Mouse (Mus musculus): ENCODE data around the gene Gadd45gip1. TPM values are rescaled to one million over a fixed set of nuclear protein-coding genes. Genes with fewer than 3 reads are reported as not detected.

Gene Gadd45gip1
- polyA plus RNA-seq, 1 experiment from 2014 or later = 45.8 TPM

GRCm38 (mm10) chr8:84799999-84800831, 31.1 kb upstream of the Gadd45gip1 start, which contains the start of gene Nfix:
Gene Nfix (minus strand): TSS chr8:84800344.
- no peaks in the 10 kb centered on the region for H3K36me3 ChIP-seq
- H3K4me3 ChIP-seq = peak within 1 kb of the TSS; percentile 56
- WGBS = 16% methylated on average over 112 of the region's 125 CpGs
- no peaks in the 10 kb centered on the region for H3K9me3 ChIP-seq
- peaks cover 14% of the 10 kb centered on the region; the same call in 1 of the 2 replicates for H3K4me1 ChIP-seq (replicated peaks)
- H3K27ac ChIP-seq = peak within 1 kb of the TSS; percentile 62
- DNase-seq (ENCODE audit: low spot score) = peak; percentile 40
- peaks cover 98% of the 10 kb centered on the region for H3K27me3 ChIP-seq (ENCODE audit: insufficient read depth, poor library complexity, severe bottlenecking)

GRCm38 (mm10) chr8:84806031-84806430, 25.3 kb upstream of the Gadd45gip1 start:
- Histone ChIP-seq H3K36me3 (no peaks in the 10 kb centered on the region), H3K4me1 (replicated peaks) (peaks cover 16% of the 10 kb centered on the region)

DNA sequence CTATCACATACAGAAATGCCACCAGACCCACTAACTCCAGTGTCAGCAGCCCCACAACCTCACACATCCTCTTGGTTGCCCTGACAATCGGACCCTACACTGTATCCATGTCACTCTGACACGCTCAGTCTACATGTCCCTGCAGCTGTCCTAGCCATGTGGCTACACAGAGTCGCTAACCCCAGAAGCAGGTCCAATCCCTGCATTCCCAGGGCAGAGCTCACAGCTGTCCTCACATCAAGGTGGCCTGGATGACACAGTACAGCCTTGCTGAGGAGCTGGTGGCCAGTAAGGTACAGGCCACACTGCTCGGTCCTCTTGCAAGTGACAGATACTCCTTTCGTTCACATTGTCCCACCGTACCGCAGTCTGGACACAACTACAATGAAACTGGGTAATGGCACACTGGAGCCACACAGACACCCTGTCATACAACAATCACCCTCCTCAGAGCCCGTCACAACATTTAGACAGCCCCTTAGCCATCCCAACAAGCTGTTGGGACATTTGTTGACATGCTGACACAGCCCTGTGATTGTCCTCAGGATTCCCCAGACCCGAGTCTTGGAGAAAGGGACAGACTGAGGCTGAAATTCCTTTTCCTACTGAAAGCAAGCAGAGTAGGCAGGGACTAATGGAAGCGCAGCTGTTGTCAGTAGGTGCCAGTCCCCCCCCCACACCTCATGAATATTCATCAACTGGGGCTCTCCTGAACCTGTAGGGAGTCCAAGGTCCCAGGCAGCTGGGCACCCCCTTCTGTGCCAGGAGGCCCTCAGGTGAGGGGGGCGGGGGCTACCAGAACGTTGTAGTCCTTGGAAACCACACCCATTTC, 22.0 kb upstream of the Gadd45gip1 start:
- DNase-seq (ENCODE audit: low spot score) = no peak
- Histone ChIP-seq H3K4me3 (no peak overlapping the region), H3K4me1 (replicated peaks) (peaks cover 36% of the 10 kb centered on the region), H3K36me3 (no peaks in the 10 kb centered on the region), H3K27ac (no peak overlapping the region), H3K9me3 (peaks cover 6% of the 10 kb centered on the region; the same call in 1 of the 2 replicates), H3K27me3 (ENCODE audit: insufficient read depth, poor library complexity, severe bottlenecking) (peaks cover 98% of the 10 kb centered on the region)
- WGBS = 52% methylated on average over 12 of the region's 12 CpGs

More at GRCm38 (mm10) chr8:84806031-84806430, 25.3 kb upstream of the Gadd45gip1 start:
- Histone ChIP-seq H3K4me3 (no peak overlapping the region), H3K9me3 (peaks cover 6% of the 10 kb centered on the region; the same call in 1 of the 2 replicates), H3K27ac (no peak overlapping the region), H3K27me3 (ENCODE audit: insufficient read depth, poor library complexity, severe bottlenecking) (peaks cover 98% of the 10 kb centered on the region)
- 92% methylated on average over 5 of the region's 5 CpGs for WGBS
- no peak for DNase-seq (ENCODE audit: low spot score)

GRCm38 (mm10) chr8:84809941-84810280, 21.4 kb upstream of the Gadd45gip1 start:
- DNase-seq (ENCODE audit: low spot score) = no peak
- WGBS = 83% methylated on average over 5 of the region's 5 CpGs
- peaks cover 6% of the 10 kb centered on the region; the same call in 1 of the 2 replicates for H3K9me3 ChIP-seq
- H3K36me3 ChIP-seq = no peaks in the 10 kb centered on the region
- no peak overlapping the region for H3K27ac ChIP-seq
- peaks cover 42% of the 10 kb centered on the region for H3K4me1 ChIP-seq (replicated peaks)
- no peak overlapping the region for H3K4me3 ChIP-seq
- peaks cover 98% of the 10 kb centered on the region for H3K27me3 ChIP-seq (ENCODE audit: insufficient read depth, poor library complexity, severe bottlenecking)

DNA sequence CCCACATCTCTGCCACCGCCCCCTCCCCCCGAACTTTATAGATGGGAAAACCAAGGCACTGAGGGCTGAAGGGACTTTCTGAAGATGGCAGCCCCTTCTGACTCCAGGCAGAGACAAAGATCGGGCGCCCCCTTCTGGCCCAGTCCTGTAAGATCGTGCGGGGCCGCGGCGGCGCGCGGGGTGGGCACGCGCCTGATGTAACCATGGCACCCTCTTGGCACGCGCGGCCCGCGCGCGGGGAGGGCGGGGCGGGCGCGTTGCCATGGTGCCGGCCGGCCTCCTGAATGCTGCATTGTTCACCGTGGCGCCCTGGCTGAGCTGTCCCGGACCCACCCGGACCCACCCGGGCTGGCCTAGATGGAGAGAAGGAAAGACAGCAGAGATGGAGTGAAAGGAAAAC, 20.4 kb upstream of the Gadd45gip1 start:
- WGBS = 1% methylated on average over 32 of the region's 32 CpGs
- Histone ChIP-seq H3K27ac (peak overlapping the region; percentile 81), H3K4me1 (replicated peaks) (peaks cover 50% of the 10 kb centered on the region), H3K27me3 (ENCODE audit: insufficient read depth, poor library complexity, severe bottlenecking) (peaks cover 98% of the 10 kb centered on the region), H3K9me3 (peaks cover 4% of the 10 kb centered on the region; the same call in 1 of the 2 replicates), H3K4me3 (peak overlapping the region; percentile 46), H3K36me3 (no peaks in the 10 kb centered on the region)
- DNase-seq (ENCODE audit: low spot score) = peak; percentile 94

DNA sequence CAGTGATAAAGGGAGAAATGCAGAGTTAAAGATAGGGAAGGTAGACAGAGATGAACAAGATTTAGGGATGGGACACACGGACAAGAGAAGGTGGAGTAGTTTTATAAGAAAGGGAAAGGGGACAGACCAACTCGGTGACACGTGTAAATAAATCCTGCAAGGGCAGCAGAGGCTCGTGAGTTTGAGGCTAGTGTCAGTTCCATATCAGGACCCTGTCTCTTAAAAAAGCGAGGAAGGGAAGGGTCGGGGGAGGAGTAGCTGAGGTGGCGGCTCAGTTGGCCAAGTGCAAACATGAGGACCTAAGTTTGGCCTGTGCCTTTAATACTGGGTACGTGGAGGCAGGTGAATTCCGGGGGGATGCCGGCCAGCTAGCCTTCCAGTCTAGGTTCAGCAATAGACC, 20.0 kb upstream of the Gadd45gip1 start:
- DNase-seq (ENCODE audit: low spot score) = no peak
- Histone ChIP-seq H3K27ac (peak overlapping the region; percentile 81), H3K4me3 (peak overlapping the region; percentile 46), H3K36me3 (no peaks in the 10 kb centered on the region), H3K4me1 (replicated peaks) (peaks cover 50% of the 10 kb centered on the region), H3K27me3 (ENCODE audit: insufficient read depth, poor library complexity, severe bottlenecking) (peaks cover 98% of the 10 kb centered on the region), H3K9me3 (no peaks in the 10 kb centered on the region)
- WGBS = 17% methylated on average over 10 of the region's 10 CpGs

DNA sequence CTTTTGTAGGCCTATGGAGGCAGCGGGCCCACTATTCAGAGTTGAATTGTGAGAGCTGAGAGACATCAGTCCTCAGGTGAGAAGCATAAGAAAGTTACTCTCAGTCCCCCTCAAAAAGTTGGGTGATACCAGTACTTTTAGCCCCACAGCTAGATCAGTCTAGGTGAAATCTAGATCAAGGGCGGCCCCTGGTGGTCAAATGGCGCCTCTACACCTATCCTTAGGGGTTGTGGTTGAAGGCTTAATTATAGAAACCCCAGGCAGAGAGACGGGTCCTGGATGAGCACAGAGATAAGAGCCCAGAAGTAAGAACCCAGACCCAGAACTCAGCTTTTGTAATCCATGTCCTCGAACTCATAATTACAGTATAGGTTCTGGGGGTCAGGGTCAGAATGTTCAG, 18.3 kb upstream of the Gadd45gip1 start:
- peak; percentile 82 for DNase-seq (ENCODE audit: low spot score)
- no peak overlapping the region for H3K27ac ChIP-seq
- 3% methylated on average over 5 of the region's 5 CpGs for WGBS
- H3K27me3 ChIP-seq (ENCODE audit: insufficient read depth, poor library complexity, severe bottlenecking) = peaks cover 91% of the 10 kb centered on the region
- H3K9me3 ChIP-seq = no peaks in the 10 kb centered on the region
- H3K4me1 ChIP-seq (replicated peaks) = peaks cover 50% of the 10 kb centered on the region
- H3K4me3 ChIP-seq = no peak overlapping the region
- no peaks in the 10 kb centered on the region for H3K36me3 ChIP-seq

DNA sequence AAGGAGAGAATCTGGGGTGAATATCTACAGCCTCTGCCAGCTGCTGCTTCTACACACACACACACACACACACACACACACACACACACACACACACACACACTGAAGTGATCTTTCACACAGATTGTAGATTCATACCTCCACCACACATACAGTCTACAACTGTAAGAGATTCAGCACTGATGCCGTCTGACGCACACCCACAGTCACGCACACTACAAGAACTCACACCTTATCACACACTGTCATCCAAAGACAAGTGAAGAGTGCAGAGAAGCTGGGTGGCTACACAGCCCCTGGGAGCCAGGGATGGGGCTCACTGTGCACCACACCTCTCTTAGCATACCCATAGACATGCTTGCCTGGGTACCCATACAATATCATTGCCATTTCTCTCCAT, 17.5 kb upstream of the Gadd45gip1 start:
- no peak overlapping the region for H3K27ac ChIP-seq
- H3K9me3 ChIP-seq = no peaks in the 10 kb centered on the region
- peaks cover 50% of the 10 kb centered on the region for H3K4me1 ChIP-seq (replicated peaks)
- no peak overlapping the region for H3K4me3 ChIP-seq
- DNase-seq (ENCODE audit: low spot score) = no peak
- peaks cover 85% of the 10 kb centered on the region for H3K27me3 ChIP-seq (ENCODE audit: insufficient read depth, poor library complexity, severe bottlenecking)
- WGBS = 91% methylated on average over 3 of the region's 3 CpGs
- no peaks in the 10 kb centered on the region for H3K36me3 ChIP-seq

GRCm38 (mm10) chr8:84814240-84814554, 17.1 kb upstream of the Gadd45gip1 start:
- peaks cover 46% of the 10 kb centered on the region for H3K4me1 ChIP-seq (replicated peaks)
- H3K27ac ChIP-seq = no peak overlapping the region
- H3K27me3 ChIP-seq (ENCODE audit: insufficient read depth, poor library complexity, severe bottlenecking) = peaks cover 81% of the 10 kb centered on the region
- no peak for DNase-seq (ENCODE audit: low spot score)
- no peaks in the 10 kb centered on the region for H3K36me3 ChIP-seq
- 89% methylated on average over 11 of the region's 11 CpGs for WGBS
- no peaks in the 10 kb centered on the region for H3K9me3 ChIP-seq
- no peak overlapping the region for H3K4me3 ChIP-seq

- H3K4me3 ChIP-seq = 0 out of 2 replicates have a peak overlapping the region, but pooled peaks have one; percentile 3
- WGBS = 47% methylated on average over 19 of the region's 19 CpGs
- H3K27ac ChIP-seq = peak overlapping the region; percentile 60
- H3K4me1 ChIP-seq (replicated peaks) = peaks cover 41% of the 10 kb centered on the region
- no peaks in the 10 kb centered on the region for H3K36me3 ChIP-seq
- peaks cover 75% of the 10 kb centered on the region for H3K27me3 ChIP-seq (ENCODE audit: insufficient read depth, poor library complexity, severe bottlenecking)
- DNase-seq (ENCODE audit: low spot score) = no peak
- H3K9me3 ChIP-seq = no peaks in the 10 kb centered on the region
Measured at GRCm38 (mm10) chr8:84814555-84815441, 16.5 kb upstream of the Gadd45gip1 start.

DNA sequence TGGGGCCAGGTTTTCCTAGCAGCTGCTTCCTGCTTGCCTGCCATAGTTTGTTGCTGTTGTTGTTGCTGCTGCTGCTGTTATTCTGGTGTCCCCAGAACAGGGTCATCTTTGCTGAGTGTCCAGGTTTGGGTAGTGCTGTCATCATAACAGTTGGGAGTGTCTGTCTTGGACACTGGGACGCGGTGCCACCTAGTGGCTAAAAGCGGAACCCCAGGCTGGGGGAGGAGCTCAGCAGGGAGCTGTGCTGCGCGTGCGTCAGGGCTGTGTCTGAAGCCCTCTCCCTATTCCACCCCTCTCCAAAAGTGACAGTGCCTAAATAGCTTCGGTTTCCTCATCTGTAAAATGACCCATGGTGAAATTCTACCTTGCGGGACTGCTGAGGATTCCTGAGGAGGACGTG, 15.8 kb upstream of the Gadd45gip1 start:
- peak; percentile 93 for DNase-seq (ENCODE audit: low spot score)
- H3K4me1 ChIP-seq (replicated peaks) = peaks cover 39% of the 10 kb centered on the region
- whole genome bisulfite sequencing = 11% methylated on average over 9 of the region's 9 CpGs
- H3K9me3 ChIP-seq = no peaks in the 10 kb centered on the region
- H3K36me3 ChIP-seq = no peaks in the 10 kb centered on the region
- no peak overlapping the region for H3K27ac ChIP-seq
- H3K27me3 ChIP-seq (ENCODE audit: insufficient read depth, poor library complexity, severe bottlenecking) = peaks cover 70% of the 10 kb centered on the region
- no peak overlapping the region for H3K4me3 ChIP-seq

DNA sequence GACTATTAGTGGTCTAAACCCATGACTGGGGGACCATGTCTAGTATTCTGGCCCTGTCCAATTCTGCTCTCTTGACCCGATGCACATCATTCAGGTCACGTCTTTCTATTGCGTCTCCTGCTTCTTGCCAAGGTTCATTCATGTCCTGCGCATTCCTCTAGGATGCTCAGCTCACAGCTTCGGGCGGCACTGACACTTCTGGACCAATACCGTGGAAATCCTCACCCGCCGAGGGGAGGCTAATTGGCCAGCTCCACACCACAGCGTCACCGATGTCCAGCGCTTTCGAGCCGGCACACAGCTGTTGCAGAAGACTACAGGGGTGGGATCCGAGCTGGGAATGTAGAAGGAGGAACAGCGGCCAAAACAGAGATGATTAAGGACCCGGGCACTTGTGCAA, 15.2 kb upstream of the Gadd45gip1 start:
- Histone ChIP-seq H3K36me3 (no peaks in the 10 kb centered on the region), H3K4me1 (replicated peaks) (peaks cover 33% of the 10 kb centered on the region), H3K9me3 (no peaks in the 10 kb centered on the region), H3K27ac (no peak overlapping the region), H3K27me3 (ENCODE audit: insufficient read depth, poor library complexity, severe bottlenecking) (peaks cover 67% of the 10 kb centered on the region), H3K4me3 (no peak overlapping the region)
- WGBS = 74% methylated on average over 17 of the region's 17 CpGs
- no peak for DNase-seq (ENCODE audit: low spot score)

All from hindbrain, embryonic 10.5 days (tissue).